Mouse (Mus musculus): ENCODE measurements around the gene Haus2. TPM values are rescaled to one million over a fixed set of nuclear protein-coding genes. Genes with fewer than 3 reads are reported as not detected.

Gene Haus2
- polyA plus RNA-seq, 1 experiment: 34.5 TPM

DNA sequence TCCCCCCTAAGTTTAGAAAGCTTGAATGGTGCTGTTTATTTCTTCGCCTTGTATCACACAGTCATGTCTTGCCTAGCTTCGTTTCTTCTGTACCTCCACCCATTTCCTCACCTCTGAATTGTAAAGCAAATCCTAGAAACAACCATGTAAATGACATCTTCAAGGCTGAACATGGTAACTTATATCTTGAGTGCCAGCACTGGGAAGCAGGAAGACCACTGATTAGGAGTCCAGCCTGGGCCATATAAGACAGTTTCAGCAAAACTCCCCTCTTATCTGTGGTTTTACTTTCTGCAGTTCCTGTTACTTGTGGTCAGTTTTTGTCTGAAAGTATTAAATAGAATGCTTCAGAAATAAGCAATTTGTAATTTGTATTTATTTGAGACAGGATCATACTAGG lies 33.2 kb upstream of the Haus2 start:
- H3K9me3 ChIP-seq (replicated peaks; ENCODE audit: control insufficient read depth, insufficient read depth, low read length, poor library complexity, severe bottlenecking): no peaks in the 10 kb centered on the region
- TF ChIP-seq POLR2A (IDR thresholded peaks at IDR 0.05; ENCODE audit: insufficient read depth, low read length): no peak
- no peak for TF ChIP-seq EP300 (IDR thresholded peaks at IDR 0.05; ENCODE audit: insufficient read depth, low read depth, low read length)
- TF ChIP-seq CTCF (IDR thresholded peaks at IDR 0.05; ENCODE audit: low read depth, low read length): no peak
- no peaks in the 10 kb centered on the region for H3K4me1 ChIP-seq (ENCODE audit: control insufficient read depth, insufficient read depth, low read length)
- no peaks in the 10 kb centered on the region for H3K27me3 ChIP-seq (ENCODE audit: control insufficient read depth, insufficient read depth, low read length, poor library complexity, severe bottlenecking)
- H3K4me3 ChIP-seq (ENCODE audit: low read depth, low read length): no peak overlapping the region
- H3K36me3 ChIP-seq (ENCODE audit: control insufficient read depth, insufficient read depth, low read length, poor library complexity, severe bottlenecking): no peaks in the 10 kb centered on the region
- H3K9ac ChIP-seq (ENCODE audit: low read depth, poor library complexity, severe bottlenecking): no peak overlapping the region
- H3K27ac ChIP-seq (ENCODE audit: insufficient read depth, low read length): no peak overlapping the region

DNA sequence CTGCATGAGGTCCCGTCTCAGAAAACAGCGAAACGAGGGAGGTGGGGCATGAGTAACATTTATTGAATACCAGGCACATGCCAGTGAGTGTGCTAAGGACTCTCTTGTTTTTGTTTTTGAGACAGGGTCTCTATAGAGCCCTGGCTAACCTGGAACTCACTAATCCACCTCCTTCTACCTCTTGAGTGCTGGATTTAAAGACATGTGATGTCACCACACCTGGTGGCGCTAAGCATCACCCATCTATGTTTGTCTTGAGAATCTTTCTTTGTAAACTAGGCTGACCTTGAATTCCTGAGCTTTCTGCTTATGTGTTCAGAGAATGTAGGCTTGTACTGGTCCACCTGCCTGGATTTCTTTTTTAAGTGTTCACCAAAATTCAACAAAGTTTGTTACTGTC lies 31.4 kb upstream of the Haus2 start:
- Histone ChIP-seq H3K27ac (ENCODE audit: insufficient read depth, low read length) (no peak overlapping the region), H3K27me3 (ENCODE audit: control insufficient read depth, insufficient read depth, low read length, poor library complexity, severe bottlenecking) (no peaks in the 10 kb centered on the region), H3K4me3 (ENCODE audit: low read depth, low read length) (no peak overlapping the region), H3K9ac (ENCODE audit: low read depth, poor library complexity, severe bottlenecking) (no peak overlapping the region), H3K36me3 (ENCODE audit: control insufficient read depth, insufficient read depth, low read length, poor library complexity, severe bottlenecking) (no peaks in the 10 kb centered on the region), H3K9me3 (replicated peaks; ENCODE audit: control insufficient read depth, insufficient read depth, low read length, poor library complexity, severe bottlenecking) (no peaks in the 10 kb centered on the region), H3K4me1 (ENCODE audit: control insufficient read depth, insufficient read depth, low read length) (no peaks in the 10 kb centered on the region)
- no peak for TF ChIP-seq POLR2A (IDR thresholded peaks at IDR 0.05; ENCODE audit: insufficient read depth, low read length)
- TF ChIP-seq EP300 (IDR thresholded peaks at IDR 0.05; ENCODE audit: insufficient read depth, low read depth, low read length): no peak
- TF ChIP-seq CTCF (IDR thresholded peaks at IDR 0.05; ENCODE audit: low read depth, low read length): no peak

DNA sequence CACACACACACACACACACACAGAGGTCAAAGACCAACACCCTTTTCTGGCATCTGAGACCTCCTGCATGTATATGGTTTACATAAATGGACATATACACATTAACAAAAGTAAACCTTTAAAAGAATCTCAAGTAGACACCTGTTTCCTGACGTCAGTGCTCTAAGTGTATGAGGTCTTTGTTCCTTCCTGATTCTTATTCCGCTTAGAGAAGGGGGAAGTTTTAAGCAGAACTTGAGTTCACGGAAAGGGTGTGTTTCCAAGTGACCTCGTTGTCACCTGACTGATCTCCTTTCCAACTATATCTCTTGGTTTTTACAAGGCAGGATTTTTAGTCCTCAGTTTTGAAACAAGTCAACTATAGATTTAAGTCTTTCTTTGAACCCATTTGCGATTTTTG lies 30.9 kb upstream of the Haus2 start:
- no peak for TF ChIP-seq CTCF (IDR thresholded peaks at IDR 0.05; ENCODE audit: low read depth, low read length)
- no peak for TF ChIP-seq EP300 (IDR thresholded peaks at IDR 0.05; ENCODE audit: insufficient read depth, low read depth, low read length)
- TF ChIP-seq POLR2A (IDR thresholded peaks at IDR 0.05; ENCODE audit: insufficient read depth, low read length): no peak
- Histone ChIP-seq H3K9ac (ENCODE audit: low read depth, poor library complexity, severe bottlenecking) (no peak overlapping the region), H3K27ac (ENCODE audit: insufficient read depth, low read length) (no peak overlapping the region), H3K9me3 (replicated peaks; ENCODE audit: control insufficient read depth, insufficient read depth, low read length, poor library complexity, severe bottlenecking) (no peaks in the 10 kb centered on the region), H3K36me3 (ENCODE audit: control insufficient read depth, insufficient read depth, low read length, poor library complexity, severe bottlenecking) (no peaks in the 10 kb centered on the region), H3K27me3 (ENCODE audit: control insufficient read depth, insufficient read depth, low read length, poor library complexity, severe bottlenecking) (no peaks in the 10 kb centered on the region), H3K4me1 (ENCODE audit: control insufficient read depth, insufficient read depth, low read length) (no peaks in the 10 kb centered on the region), H3K4me3 (ENCODE audit: low read depth, low read length) (no peak overlapping the region)

DNA sequence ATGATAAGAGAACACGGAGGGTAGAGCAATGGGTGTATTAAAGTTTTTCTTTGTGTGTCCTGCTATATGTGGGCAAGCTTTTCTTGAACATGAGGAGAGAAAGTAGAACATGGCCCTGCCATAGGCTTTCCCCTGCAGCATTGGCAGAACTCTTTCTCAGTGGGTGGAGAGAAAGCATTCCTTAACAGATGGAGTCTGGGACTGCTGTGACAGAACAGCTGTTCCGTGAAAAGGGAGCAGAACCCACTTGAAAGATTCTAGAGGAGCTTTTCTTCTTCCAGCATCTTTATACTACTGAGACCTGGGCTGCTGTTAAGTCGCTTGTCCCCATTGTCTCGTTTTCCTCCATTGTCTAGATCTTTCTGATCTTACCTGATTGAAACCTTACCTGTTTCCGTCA lies 19.4 kb upstream of the Haus2 start:
- Histone ChIP-seq H3K4me1 (ENCODE audit: control insufficient read depth, insufficient read depth, low read length) (no peaks in the 10 kb centered on the region), H3K27me3 (ENCODE audit: control insufficient read depth, insufficient read depth, low read length, poor library complexity, severe bottlenecking) (no peaks in the 10 kb centered on the region), H3K36me3 (ENCODE audit: control insufficient read depth, insufficient read depth, low read length, poor library complexity, severe bottlenecking) (peaks cover 6% of the 10 kb centered on the region; the same call in 1 of the 2 replicates), H3K9me3 (replicated peaks; ENCODE audit: control insufficient read depth, insufficient read depth, low read length, poor library complexity, severe bottlenecking) (no peaks in the 10 kb centered on the region), H3K27ac (ENCODE audit: insufficient read depth, low read length) (no peak overlapping the region), H3K4me3 (ENCODE audit: low read depth, low read length) (no peak overlapping the region), H3K9ac (ENCODE audit: low read depth, poor library complexity, severe bottlenecking) (no peak overlapping the region)
- TF ChIP-seq EP300 (IDR thresholded peaks at IDR 0.05; ENCODE audit: insufficient read depth, low read depth, low read length): no peak
- TF ChIP-seq POLR2A (IDR thresholded peaks at IDR 0.05; ENCODE audit: insufficient read depth, low read length): no peak
- TF ChIP-seq CTCF (IDR thresholded peaks at IDR 0.05; ENCODE audit: low read depth, low read length): no peak

DNA sequence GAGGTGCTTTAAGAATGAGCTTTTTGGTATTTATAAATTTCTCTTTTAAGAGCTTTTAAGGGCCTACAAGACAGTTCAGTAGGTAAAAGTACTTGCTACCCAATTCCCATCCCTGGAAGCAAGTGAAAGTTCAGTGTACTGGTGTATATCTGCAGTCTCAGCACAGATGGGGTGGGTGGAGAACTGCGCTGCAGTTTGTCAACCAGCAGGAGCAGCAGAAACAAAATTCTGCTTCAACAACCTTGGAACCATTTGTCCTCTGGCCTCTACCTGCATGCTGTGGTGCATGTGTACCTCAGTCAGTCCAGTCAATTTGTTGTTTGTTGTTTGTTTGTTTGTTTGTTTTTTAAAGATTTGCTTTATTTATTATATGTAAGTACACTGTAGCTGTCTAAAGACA lies 17.0 kb upstream of the Haus2 start:
- no peak overlapping the region for H3K9ac ChIP-seq (ENCODE audit: low read depth, poor library complexity, severe bottlenecking)
- H3K27ac ChIP-seq (ENCODE audit: insufficient read depth, low read length): no peak overlapping the region
- H3K9me3 ChIP-seq (replicated peaks; ENCODE audit: control insufficient read depth, insufficient read depth, low read length, poor library complexity, severe bottlenecking): no peaks in the 10 kb centered on the region
- H3K27me3 ChIP-seq (ENCODE audit: control insufficient read depth, insufficient read depth, low read length, poor library complexity, severe bottlenecking): no peaks in the 10 kb centered on the region
- H3K4me1 ChIP-seq (ENCODE audit: control insufficient read depth, insufficient read depth, low read length): no peaks in the 10 kb centered on the region
- no peak for TF ChIP-seq EP300 (IDR thresholded peaks at IDR 0.05; ENCODE audit: insufficient read depth, low read depth, low read length)
- TF ChIP-seq CTCF (IDR thresholded peaks at IDR 0.05; ENCODE audit: low read depth, low read length): no peak
- TF ChIP-seq POLR2A (IDR thresholded peaks at IDR 0.05; ENCODE audit: insufficient read depth, low read length): no peak
- H3K4me3 ChIP-seq (ENCODE audit: low read depth, low read length): no peak overlapping the region
- peaks cover 8% of the 10 kb centered on the region for H3K36me3 ChIP-seq (ENCODE audit: control insufficient read depth, insufficient read depth, low read length, poor library complexity, severe bottlenecking)

DNA sequence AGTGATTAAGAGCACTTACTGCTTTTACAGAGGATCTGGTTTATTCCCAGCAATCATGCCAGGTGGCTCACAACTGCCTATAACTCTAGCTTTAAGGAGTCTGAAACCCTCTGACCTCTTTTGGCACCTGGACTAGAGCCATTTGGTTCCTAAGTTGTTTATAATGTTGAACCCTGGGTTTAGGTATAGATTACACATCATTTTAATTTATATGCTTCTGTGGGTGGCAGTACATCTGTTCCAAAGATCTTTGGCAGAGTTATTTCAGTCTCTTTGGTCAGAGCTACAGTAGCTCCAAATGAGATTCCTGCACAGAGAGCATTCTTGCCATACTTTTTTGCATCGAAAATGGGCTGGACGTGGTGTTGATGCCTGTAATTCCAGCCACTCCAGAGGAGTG lies 11.4 kb upstream of the Haus2 start:
- no peaks in the 10 kb centered on the region for H3K4me1 ChIP-seq (ENCODE audit: control insufficient read depth, insufficient read depth, low read length)
- no peak overlapping the region for H3K27ac ChIP-seq (ENCODE audit: insufficient read depth, low read length)
- no peaks in the 10 kb centered on the region for H3K9me3 ChIP-seq (replicated peaks; ENCODE audit: control insufficient read depth, insufficient read depth, low read length, poor library complexity, severe bottlenecking)
- H3K36me3 ChIP-seq (ENCODE audit: control insufficient read depth, insufficient read depth, low read length, poor library complexity, severe bottlenecking): peaks cover 12% of the 10 kb centered on the region
- H3K9ac ChIP-seq (ENCODE audit: low read depth, poor library complexity, severe bottlenecking): no peak overlapping the region
- no peaks in the 10 kb centered on the region for H3K27me3 ChIP-seq (ENCODE audit: control insufficient read depth, insufficient read depth, low read length, poor library complexity, severe bottlenecking)
- H3K4me3 ChIP-seq (ENCODE audit: low read depth, low read length): no peak overlapping the region
- TF ChIP-seq CTCF (IDR thresholded peaks at IDR 0.05; ENCODE audit: low read depth, low read length): no peak
- no peak for TF ChIP-seq EP300 (IDR thresholded peaks at IDR 0.05; ENCODE audit: insufficient read depth, low read depth, low read length)
- TF ChIP-seq POLR2A (IDR thresholded peaks at IDR 0.05; ENCODE audit: insufficient read depth, low read length): no peak

All from ES-Bruce4 (cell line).